Mouse (Mus musculus) urinary bladder, postnatal 36 days (tissue): ENCODE measurements at regions not wholly inside any gene's neighbourhood (a gene's known extent, or its start where the extent isn't known, plus 50 kb on each side); places are given as distances from the start of the nearest gene placed in this dataset.

Experiments used
- DNase-seq, 2 experiments: peaks; one replicate each; pipeline ENCODE4 v3.0.0; 2022; ENCODE audit warnings: low spot score in 2 of 2, mixed read lengths in 1 of 2

DNA sequence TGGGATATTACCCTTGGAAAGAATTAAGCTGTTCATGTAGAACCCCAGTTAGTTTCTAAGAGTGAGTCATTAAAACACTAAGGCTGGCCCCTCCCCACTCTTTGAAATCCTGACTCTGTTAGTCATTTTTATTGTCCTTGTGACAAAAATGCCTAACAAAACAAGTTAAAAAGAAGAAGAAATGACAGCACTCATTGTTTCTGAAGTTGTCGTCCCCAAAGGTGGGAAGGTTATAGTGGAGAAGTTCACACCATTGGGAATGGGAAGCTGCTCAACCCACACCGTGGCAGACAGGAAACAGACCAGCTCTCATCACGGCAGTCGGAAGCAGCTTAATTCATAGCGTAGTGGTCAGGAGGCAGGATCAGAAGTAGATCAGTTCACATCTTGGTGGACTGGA, 128.4 kb upstream of the Auts2 start:
- DNase-seq = no peak

DNA sequence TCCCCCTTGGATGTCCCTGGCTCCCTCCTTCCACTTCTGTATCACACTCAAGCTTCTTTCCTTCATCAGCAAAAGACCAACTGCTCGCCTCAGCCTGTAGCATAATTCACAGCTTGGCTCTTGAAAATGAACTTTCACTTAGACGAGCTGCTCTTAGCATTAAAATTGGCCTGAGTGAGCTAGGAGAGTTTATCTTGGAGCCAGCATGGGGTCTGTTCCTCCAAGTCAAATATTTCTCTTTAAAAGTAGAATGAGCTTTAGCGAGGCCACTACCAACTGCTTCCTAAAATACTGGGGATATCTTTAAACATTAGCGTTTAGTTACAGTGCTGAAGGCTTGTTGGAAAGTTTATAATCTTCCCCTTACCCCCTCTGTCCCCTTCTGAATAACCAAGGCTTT, 124.2 kb upstream of the Auts2 start:
- no peak for DNase-seq

DNA sequence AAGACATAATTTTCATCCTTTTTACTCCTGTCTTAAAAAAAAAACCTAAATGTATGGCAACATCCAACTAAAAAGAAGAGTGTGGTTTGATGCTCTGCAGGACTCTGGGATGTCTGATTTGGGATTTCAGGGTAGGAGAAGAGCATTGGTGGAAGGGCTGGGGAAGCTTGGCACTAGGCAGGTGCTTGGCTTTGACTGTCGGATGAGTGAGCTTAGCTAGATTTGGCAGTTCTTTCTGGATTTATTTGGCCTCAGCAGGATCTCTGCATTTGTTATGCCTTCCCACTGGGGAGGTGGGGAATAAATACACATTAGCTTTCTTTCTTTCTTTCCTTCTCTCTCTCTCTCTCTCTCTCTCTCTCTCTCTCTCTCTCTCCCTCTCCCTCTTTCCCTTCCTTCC, 118.1 kb upstream of the Auts2 start:
- DNase-seq = no peak

DNA sequence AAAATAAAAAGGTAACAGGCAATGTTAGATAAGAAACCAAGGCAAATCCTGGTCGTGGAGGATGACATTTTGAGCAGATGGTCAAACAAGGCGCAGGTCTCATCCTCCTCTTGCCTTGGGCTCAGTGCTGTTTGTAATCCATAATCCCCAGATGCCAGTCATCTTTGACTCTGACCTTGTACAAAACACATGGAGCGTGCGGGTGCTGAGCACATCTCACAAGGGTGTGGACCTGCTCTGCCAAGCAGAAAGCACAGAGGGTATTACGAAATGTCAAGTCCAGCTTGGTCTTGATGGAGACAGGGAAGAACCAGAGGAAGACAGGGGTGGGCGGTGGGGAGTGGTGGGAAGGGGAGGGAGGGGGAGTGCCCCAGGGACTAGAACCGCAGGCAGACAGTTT, 116.9 kb upstream of the Auts2 start:
- no peak for DNase-seq

DNA sequence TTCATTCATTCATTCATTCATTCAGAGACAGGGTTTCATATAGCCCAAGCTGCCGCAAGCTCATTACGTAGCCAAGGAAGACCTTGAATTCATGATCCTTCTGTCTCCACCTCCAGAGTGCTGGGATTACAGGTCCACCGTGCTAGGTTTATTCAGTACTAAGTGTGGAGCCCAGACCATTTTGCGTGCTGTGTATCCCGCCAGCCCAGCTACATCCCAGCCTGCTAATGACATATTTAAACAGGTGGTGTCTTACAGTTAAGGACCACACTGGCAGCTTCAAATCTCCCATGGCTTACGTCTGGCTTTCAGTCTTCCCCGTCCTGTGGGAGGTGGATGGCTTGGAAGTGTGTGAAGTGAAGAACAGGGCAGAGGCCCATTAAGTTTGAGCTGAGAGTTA, 111.2 kb upstream of the Auts2 start:
- no peak for DNase-seq

DNA sequence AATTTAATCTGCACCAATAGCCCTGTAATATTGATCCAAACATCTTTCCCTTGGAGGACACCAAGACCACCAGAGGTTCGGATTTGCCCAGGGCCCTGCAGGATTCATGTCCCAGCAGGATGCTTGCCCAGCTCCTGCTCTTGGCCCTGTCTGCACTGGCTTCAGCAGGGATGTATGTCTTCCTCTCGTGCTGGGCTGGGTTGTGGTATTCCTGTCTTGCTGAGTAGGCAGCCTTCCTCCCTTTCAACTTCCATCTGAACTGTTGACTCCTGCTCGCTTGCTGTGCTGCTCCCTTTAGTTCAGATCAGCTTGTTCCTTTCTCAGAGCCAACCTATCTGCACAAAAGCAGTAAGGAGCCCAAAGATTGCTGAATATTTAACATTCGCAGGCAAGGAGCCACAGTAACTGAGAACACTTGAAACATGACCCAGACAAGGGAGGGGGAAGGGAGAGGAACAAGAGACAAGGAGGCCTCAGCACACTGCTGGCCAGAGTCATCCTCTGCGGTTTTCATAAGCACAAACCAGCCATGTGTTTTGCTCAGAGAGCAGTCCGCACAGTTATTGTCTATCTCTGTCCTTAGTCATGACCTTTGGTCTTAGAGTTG, 110.7 kb upstream of the Auts2 start:
- peak in 1 of 2 experiments; percentile 11 for DNase-seq

DNA sequence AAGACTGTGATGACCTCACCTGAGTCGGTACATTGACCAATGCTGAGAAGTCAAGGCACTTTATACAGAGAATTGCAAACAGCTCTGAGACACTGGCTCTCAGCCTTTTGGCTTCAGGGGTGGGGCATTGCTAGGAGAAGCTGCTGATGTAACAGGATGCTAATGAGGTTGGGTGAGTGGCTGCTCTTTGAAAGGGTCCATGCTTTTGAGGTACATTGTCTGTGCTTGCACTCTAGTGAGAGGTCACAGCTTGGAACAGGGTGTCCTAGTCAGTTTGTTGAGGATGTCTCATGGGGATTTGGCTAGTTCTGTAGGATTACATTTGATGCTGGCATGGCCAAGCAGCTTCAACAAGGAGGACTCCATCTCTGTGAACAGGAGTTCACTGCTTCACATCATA, 109.1 kb upstream of the Auts2 start:
- no peak for DNase-seq

DNA sequence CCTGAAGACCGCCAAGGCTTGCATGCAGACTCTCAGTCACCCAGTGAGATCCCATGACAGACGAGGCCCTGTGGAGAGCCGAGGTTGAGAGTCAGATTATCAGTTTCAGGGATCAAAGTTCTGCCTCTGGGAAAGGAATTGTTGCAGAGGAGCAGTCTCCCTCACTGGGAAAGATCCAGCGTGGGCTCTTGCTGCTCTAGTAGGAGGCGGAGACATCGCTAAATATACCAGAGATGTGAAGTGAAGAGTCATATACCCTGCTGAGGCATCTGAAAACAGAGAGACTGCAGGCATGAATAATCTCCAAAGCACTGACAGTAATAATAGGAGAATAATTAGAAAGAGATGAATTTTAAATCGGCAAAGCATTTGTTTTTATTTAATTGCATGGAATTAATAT, 106.6 kb upstream of the Auts2 start:
- no peak for DNase-seq

DNA sequence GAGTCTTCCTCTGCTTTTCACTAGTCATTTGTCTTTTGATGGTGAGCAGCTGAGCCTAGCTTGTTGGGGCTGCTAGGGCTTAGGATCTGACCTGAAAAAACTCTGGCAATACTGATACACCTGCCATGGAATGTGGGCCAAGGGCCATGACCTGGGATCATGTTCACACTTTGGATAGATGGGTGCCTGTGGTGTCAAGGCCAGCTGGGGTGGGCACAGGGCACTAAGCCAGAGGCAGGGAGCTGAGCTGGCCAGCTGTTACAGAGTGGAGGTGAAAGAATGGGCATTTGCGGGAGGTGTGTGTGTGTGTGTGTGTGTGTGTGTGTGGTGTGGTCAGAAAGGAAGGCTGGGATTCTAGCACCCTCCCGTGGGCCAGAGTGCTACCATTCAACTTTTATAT, 105.6 kb upstream of the Auts2 start:
- no peak for DNase-seq

DNA sequence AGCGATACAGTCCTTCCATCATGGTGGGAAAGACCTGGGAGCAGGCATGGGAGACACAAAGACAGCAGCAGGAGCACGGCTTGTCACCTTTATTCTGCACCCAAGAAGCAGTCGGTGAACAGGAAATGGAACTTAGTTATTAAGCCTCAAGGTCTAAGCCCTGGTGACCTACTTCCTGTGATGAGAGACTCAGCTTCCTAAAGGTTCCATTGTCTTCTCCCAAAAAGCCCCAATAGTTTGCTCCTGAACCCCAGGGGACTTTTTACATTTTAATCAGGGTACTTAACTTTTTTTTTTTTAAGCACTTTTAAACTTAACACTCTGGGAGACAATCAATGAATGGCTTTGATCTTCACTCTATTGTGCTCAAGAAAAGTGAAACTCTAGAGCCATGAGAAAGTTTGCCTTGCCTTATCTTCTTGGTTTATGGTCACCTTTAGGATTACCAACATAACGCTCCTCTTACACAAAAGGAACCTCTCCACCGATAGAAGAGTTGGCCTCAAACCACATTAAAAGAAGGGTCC, 101.6 kb upstream of the Auts2 start:
- DNase-seq = no peak

DNA sequence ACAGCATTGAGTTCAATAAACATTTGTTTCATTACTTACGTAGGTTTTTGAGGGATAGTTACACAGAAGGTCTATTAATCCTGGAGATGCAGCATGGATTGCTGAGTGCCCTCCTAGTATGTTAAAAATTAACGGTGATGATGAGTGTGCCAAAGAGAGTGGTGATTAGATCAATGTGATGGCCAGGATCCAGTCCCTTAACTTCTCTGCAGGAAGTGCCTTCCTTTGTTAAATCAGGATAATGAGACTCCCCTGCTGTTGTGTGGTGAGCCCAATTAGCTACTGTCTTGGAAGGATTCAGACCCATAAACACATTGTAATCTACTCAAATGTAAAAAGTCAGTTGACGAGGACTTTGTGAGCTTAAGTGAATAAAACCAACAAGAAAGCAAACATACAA, 100.1 kb upstream of the Auts2 start:
- no peak for DNase-seq

DNA sequence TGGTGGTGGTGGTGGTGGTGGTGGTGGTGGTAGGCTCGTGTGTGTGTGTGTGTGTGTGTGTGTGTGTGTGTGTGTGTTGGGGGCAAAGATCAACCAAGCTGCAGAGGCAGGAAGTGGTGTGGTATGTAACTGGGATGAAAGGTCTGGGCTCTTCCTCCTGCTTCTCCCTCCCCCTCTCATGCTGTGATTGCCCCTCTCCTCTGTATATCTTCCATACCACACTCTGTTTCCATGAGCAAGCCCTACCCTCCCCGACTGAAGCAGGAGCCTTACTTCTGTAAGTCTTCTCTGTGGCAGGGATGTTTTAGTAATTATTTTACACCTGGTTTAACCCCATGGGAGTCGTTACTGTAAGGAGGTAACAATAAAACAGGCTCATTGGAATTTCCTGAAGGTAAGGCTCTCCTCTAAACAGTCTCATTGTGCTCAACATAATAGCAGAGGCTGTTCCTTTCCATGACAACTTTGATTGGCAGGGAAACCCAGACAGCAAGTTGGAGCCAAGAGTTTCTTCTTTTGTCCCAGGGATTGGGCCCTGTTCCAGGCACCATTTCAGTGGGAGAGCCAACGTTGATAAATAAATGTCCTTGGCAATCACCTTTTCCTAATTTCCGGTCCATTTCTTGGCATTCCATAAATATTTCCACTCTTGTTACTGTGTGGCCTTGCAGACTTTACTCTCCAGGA, 90.2 kb upstream of the Auts2 start:
- DNase-seq = peak in 1 of 2 experiments; percentile 9

DNA sequence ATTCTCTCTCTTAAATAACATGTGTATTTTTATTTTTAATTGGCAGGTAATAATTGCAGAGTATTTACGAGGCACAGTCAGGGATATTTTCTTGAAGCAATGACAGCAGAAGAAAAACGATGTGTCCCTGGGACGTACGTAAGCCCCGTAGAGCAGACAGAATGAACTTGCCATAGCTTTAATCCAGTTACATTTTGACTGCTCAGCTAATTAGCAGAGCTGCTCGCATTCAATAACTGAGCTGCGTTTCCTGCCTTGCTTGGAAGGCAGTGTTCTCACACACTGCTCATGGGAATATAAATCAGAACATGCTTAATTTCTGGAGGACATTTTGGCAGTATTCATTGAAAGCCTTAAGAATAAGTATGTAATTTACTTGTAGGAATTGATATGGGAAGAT, 78.6 kb upstream of the Auts2 start:
- DNase-seq = no peak

DNA sequence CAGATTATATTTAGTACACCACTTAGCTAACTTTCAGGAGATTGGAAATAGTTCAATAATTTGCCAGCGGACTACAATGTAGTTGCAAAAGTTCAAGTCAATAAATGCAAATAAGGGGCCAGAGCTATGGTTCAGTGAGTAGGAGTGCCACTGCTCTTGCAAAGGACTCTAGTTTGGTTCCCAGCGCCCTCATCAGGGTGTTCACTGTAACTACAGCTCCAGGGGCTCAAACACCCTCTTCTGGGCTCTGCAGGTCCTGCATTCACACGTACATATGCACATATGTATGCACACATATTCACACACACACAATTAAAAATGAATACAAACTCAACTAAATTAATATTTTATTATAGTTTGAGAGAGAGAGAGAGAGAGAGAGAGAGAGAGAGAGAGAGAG, 74.1 kb upstream of the Auts2 start:
- no peak for DNase-seq

DNA sequence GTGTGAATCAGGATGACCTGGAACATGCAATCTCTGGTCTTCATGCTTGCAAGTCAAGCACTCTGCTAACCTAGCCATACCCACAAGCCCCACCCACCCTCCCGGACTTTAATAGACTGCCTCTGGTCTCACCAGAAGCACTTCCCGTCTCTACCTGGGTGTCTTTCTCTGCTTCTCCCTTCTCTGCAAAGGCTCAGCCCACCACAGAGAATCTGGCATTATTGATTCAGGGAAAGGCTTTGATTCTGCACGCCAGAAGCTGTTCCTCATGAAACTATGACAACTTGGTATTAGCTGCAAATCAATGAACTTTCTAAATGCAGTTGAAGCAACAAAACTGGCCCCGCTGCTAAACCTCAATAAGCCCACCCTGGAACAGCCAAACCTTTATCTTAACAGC, 66.1 kb upstream of the Auts2 start:
- no peak for DNase-seq

DNA sequence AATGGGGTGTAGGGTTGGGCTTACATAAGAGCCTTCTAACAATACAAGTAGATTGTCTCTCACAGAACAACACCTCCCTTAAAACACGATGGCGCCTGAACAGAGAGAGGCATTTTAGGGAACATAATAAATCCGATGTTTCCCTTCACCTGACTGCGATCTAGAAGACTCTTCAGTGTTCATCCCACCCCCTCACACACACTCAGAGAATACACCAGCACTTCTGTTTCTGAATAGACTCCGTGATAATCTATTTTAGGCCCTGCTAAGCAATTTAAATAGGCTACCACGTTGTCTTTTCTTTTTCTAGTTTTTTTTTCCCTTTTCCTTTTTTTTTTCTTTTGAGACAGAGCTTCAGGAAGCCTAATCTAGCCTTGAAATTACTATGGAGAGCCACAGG, 63.1 kb upstream of the Auts2 start:
- DNase-seq = no peak

DNA sequence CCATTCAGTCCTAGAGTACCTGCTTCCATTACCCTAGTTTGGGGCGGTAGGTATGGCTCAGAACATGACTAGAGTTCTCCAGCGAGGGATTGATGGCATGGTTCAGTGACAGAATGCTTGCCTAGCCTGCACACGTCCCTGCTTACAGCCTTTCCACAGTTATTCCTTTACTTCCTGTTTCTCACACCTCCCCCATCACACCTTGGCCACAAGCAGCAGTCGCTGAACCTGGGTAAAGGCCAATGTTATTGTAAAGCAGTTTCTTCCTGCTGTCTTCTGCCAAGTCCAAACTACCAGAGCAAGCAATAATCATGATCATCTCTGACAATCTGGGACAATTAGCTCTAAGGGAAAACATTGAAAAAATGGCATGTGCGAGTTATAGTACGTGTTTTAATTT, 51.7 kb upstream of the Auts2 start:
- no peak for DNase-seq
